Mouse (Mus musculus) ES-Bruce4 (cell line): ENCODE results near the gene Ugt1a8. TPM values are rescaled to one million over a fixed set of nuclear protein-coding genes. Genes with fewer than 3 reads are reported as not detected.
"Not testable (repeated sequence)": the region's sequence is repeated elsewhere in the genome, so short reads cannot be mapped to it uniquely, and the experiment has no call there.

Experiments
- H3K27ac ChIP-seq: 2 replicates; pipeline ENCODE4 v1.5.1; 2012; ENCODE audit warnings: low read length, inconsistent platforms; ENCODE audit not compliant: insufficient read depth
- H3K27me3 ChIP-seq: 2 replicates; pipeline ENCODE4 v1.6.1; 2012; ENCODE audit warnings: mild to moderate bottlenecking, low read length, inconsistent platforms; ENCODE audit not compliant: control insufficient read depth, poor library complexity, insufficient read depth, severe bottlenecking
- H3K36me3 ChIP-seq: 2 replicates; pipeline ENCODE4 v1.6.1; 2012; ENCODE audit warnings: inconsistent platforms, mild to moderate bottlenecking, low read length, moderate library complexity; ENCODE audit not compliant: control insufficient read depth, poor library complexity, insufficient read depth, severe bottlenecking
- H3K4me1 ChIP-seq: one replicate; pipeline ENCODE4 v1.8.1; 2011; ENCODE audit warnings: low read length; ENCODE audit not compliant: control insufficient read depth, insufficient read depth
- H3K4me3 ChIP-seq: 2 replicates; pipeline ENCODE4 v1.5.1; 2011; ENCODE audit warnings: low read depth, mild to moderate bottlenecking, low read length
- H3K9ac ChIP-seq: 2 replicates; pipeline ENCODE4 v1.6.1; 2012; ENCODE audit warnings: low read depth, mild to moderate bottlenecking, inconsistent platforms; ENCODE audit not compliant: poor library complexity, severe bottlenecking
- H3K9me3 ChIP-seq: replicated peaks from 2 replicates; pipeline ENCODE4 v1.6.1; 2012; ENCODE audit warnings: mild to moderate bottlenecking, low read length, inconsistent platforms; ENCODE audit not compliant: control insufficient read depth, poor library complexity, insufficient read depth, severe bottlenecking
- CTCF ChIP-seq: IDR thresholded peaks from one replicate; pipeline ENCODE4 v1.8.1; 2011; ENCODE audit warnings: low read depth, low read length
- EP300 ChIP-seq: IDR thresholded peaks from 2 replicates; pipeline ENCODE4 v1.6.1; 2011; ENCODE audit warnings: low read depth, low read length; ENCODE audit not compliant: insufficient read depth
- POLR2A ChIP-seq: IDR thresholded peaks from one replicate; pipeline ENCODE4 v1.8.1; 2011; ENCODE audit warnings: low read length; ENCODE audit not compliant: insufficient read depth
- polyA plus RNA-seq: library from polyadenylated mRNA; stranded (reverse); fragments of >200 nt; gene quantifications from 2 replicates; pipeline ENCODE4 v1.2.4, GENCODE M21; 2011; ENCODE audit warnings: low read depth; ENCODE audit not compliant: missing spikeins, insufficient read depth, insufficient read length

Gene Ugt1a8
- polyA plus RNA-seq, 1 experiment, result not detected

GRCm38 (mm10) chr1:88104667-88105430, 17.2 kb downstream of the Ugt1a8 start:
- no peaks in the 10 kb centered on the region for H3K4me1 ChIP-seq
- H3K9ac ChIP-seq, result no peak overlapping the region
- H3K27ac ChIP-seq, result no peak overlapping the region
- TF ChIP-seq CTCF (no peak), POLR2A (no peak), EP300 (no peak)
- H3K27me3 ChIP-seq, result no peaks in the 10 kb centered on the region
- H3K36me3 ChIP-seq, result no peaks in the 10 kb centered on the region
- no peaks in the 10 kb centered on the region for H3K9me3 ChIP-seq
- no peak overlapping the region for H3K4me3 ChIP-seq

- Histone ChIP-seq H3K27me3 (no peaks in the 10 kb centered on the region), H3K9ac (no peak overlapping the region), H3K4me1 (no peaks in the 10 kb centered on the region), H3K36me3 (no peaks in the 10 kb centered on the region), H3K27ac (no peak overlapping the region), H3K9me3 (no peaks in the 10 kb centered on the region), H3K4me3 (no peak overlapping the region)
- TF ChIP-seq POLR2A (no peak), CTCF (no peak)
Observed at GRCm38 (mm10) chr1:88105656-88106055, 18.0 kb downstream of the Ugt1a8 start.

- H3K36me3 ChIP-seq, H3K27ac ChIP-seq, H3K4me3 ChIP-seq, H3K9ac ChIP-seq, H3K27me3 ChIP-seq, H3K4me1 ChIP-seq: not testable (repeated sequence)
- peaks cover 16% of the 10 kb centered on the region for H3K9me3 ChIP-seq
Observed at GRCm38 (mm10) chr1:88109027-88109557, 21.5 kb downstream of the Ugt1a8 start.

GRCm38 (mm10) chr1:88109604-88110003, 22.0 kb downstream of the Ugt1a8 start:
- H3K36me3 ChIP-seq, H3K27ac ChIP-seq, H3K4me1 ChIP-seq, H3K9ac ChIP-seq, H3K4me3 ChIP-seq, H3K27me3 ChIP-seq: not testable (repeated sequence)
- H3K9me3 ChIP-seq, result peaks cover 22% of the 10 kb centered on the region

GRCm38 (mm10) chr1:88112769-88113168, 25.2 kb downstream of the Ugt1a8 start:
- not testable (repeated sequence) for H3K27ac ChIP-seq, H3K4me1 ChIP-seq, H3K36me3 ChIP-seq, H3K27me3 ChIP-seq, H3K9ac ChIP-seq, H3K4me3 ChIP-seq
- H3K9me3 ChIP-seq, result peaks cover 22% of the 10 kb centered on the region

GRCm38 (mm10) chr1:88120550-88120949, 32.9 kb downstream of the Ugt1a8 start:
- not testable (repeated sequence) for H3K9ac ChIP-seq

GRCm38 (mm10) chr1:88121521-88121920, 33.9 kb downstream of the Ugt1a8 start:
- not testable (repeated sequence) for H3K27ac ChIP-seq, H3K4me3 ChIP-seq, H3K36me3 ChIP-seq, H3K27me3 ChIP-seq, H3K9ac ChIP-seq, H3K9me3 ChIP-seq, H3K4me1 ChIP-seq

More at GRCm38 (mm10) chr1:88120550-88120949, 32.9 kb downstream of the Ugt1a8 start:
- not testable (repeated sequence) for H3K36me3 ChIP-seq, H3K4me3 ChIP-seq, H3K4me1 ChIP-seq, H3K27ac ChIP-seq, H3K27me3 ChIP-seq, H3K9me3 ChIP-seq
- TF ChIP-seq CTCF, result peak; percentile 3

GRCm38 (mm10) chr1:88125827-88126360, 38.3 kb downstream of the Ugt1a8 start:
- not testable (repeated sequence) for H3K4me3 ChIP-seq, H3K9me3 ChIP-seq, H3K27me3 ChIP-seq, H3K27ac ChIP-seq, H3K9ac ChIP-seq, H3K36me3 ChIP-seq, H3K4me1 ChIP-seq

- not testable (repeated sequence) for H3K9me3 ChIP-seq, H3K36me3 ChIP-seq, H3K9ac ChIP-seq, H3K4me3 ChIP-seq, H3K27ac ChIP-seq, H3K4me1 ChIP-seq, H3K27me3 ChIP-seq
Observed at GRCm38 (mm10) chr1:88129091-88129490, 41.5 kb downstream of the Ugt1a8 start.
